Mouse (Mus musculus) erythroblast, embryonic 14.5 days (primary cell): ENCODE measurements around the gene Fam222b. TPM values are rescaled to one million over a fixed set of nuclear protein-coding genes. Genes with fewer than 3 reads are reported as not detected.

Experiments used
- H3K27me3 ChIP-seq: 2 replicates; pipeline ENCODE4 v1.6.1; 2012; ENCODE audit warnings: inconsistent platforms; ENCODE audit not compliant: control insufficient read depth
- H3K36me3 ChIP-seq: 2 replicates; pipeline ENCODE4 v1.6.1; 2012; ENCODE audit warnings: mild to moderate bottlenecking, inconsistent platforms; ENCODE audit not compliant: control insufficient read depth
- H3K4me1 ChIP-seq: 2 replicates; pipeline ENCODE4 v1.6.1; 2012; ENCODE audit warnings: inconsistent platforms; ENCODE audit not compliant: control insufficient read depth
- H3K4me3 ChIP-seq: replicated peaks from 2 replicates; pipeline ENCODE3; 2012; ENCODE audit warnings: moderate library complexity, mild to moderate bottlenecking, inconsistent platforms
- H3K9me3 ChIP-seq: 2 replicates; pipeline ENCODE4 v1.6.1; 2012; ENCODE audit warnings: low read length, inconsistent platforms, mixed read lengths; ENCODE audit not compliant: control insufficient read depth
- GATA1 ChIP-seq: IDR thresholded peaks from 2 replicates; pipeline ENCODE4 v1.6.1; 2012; ENCODE audit warnings: low read length, inconsistent platforms, mixed read lengths
- TAL1 ChIP-seq: IDR thresholded peaks from 3 replicates; pipeline ENCODE4 v1.6.1; 2012; ENCODE audit warnings: low read length, inconsistent platforms, mixed read lengths
- polyA plus RNA-seq: library from polyadenylated mRNA; stranded (reverse); fragments of >175 nt; gene quantifications from 2 replicates; pipeline ENCODE4 v1.2.3, GENCODE M21; 2012

Gene Fam222b
- polyA plus RNA-seq, 1 experiment = 0.78 TPM

DNA sequence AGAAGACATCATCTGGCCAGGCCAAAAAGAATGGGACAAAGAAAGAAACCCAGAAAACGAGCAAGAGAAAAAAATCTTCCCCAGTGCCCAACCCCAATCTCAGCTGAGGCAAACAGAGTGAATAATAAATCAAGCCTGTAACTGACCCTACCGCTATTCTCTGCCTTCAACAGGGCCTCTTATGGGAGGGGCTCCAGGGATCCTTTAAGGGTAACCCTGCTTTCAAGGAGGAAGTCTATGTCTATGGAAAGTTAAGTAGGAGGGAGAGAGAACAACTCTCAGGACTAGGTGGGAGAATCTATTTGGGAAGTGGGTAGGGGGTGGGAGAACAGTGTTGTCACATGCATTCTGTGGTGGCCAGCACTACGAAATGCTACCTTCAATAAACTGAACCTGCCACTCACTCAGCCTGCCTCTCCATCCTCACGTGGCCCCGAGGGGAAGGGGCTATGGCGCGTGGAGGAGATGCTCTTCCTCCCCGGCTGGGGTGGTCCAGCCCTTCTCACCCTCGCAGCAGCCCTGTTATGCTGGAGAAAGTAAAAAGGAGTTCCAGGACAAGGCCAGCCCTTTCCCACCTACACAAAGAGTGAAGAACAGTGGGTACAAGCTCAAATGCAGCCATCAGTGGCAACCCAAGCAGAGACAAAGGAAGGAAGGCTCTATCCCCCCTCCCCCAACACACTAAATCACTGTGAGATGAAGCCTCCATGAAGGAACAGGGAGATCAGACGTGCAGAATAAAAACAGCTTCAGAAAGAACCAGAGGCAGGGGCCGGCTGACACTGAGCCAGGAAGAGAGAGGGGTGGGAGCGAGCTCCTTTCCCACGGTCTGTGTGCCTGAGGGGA lies 111.1 kb downstream of the Fam222b start:
- TF ChIP-seq TAL1 (no peak), GATA1 (no peak)

More for the DNA sequence above, 111.1 kb downstream of the Fam222b start:
- Histone ChIP-seq H3K4me3 (no peak overlapping the region), H3K36me3 (peaks cover 72% of the 10 kb centered on the region), H3K4me1 (no peaks in the 10 kb centered on the region), H3K27me3 (no peaks in the 10 kb centered on the region), H3K9me3 (no peaks in the 10 kb centered on the region)

Other genes with a start within 250 kb of the Fam222b start
- not detected in 2 replicates for gene Pipox, start 200.6 kb upstream of the Fam222b start, polyA plus RNA-seq
- gene Sez6, start 163.9 kb upstream of the Fam222b start, polyA plus RNA-seq = 0.02 TPM in 1 of 2 replicates, not detected in the other
- gene Phf12, start 111.9 kb upstream of the Fam222b start, polyA plus RNA-seq = 16.6 and 19.3 TPM in 2 replicates
- gene Dhrs13, start 62.4 kb upstream of the Fam222b start, polyA plus RNA-seq = 4.7 and 5.1 TPM in 2 replicates
- gene Flot2, start 56.7 kb upstream of the Fam222b start, polyA plus RNA-seq = 4.8 and 5.4 TPM in 2 replicates
- 0.14 and 0.29 TPM in 2 replicates for gene Eral1, start 14.3 kb upstream of the Fam222b start, polyA plus RNA-seq
- 7.2 and 9.4 TPM in 2 replicates for gene Traf4, start 70.9 kb downstream of the Fam222b start, polyA plus RNA-seq
- 1.7 and 2.0 TPM in 2 replicates for gene Nek8, start 82.0 kb downstream of the Fam222b start, polyA plus RNA-seq
- 91.9 and 97.7 TPM in 2 replicates for gene Tlcd1, start 82.1 kb downstream of the Fam222b start, polyA plus RNA-seq
- gene Rpl23a, start 88.9 kb downstream of the Fam222b start, polyA plus RNA-seq = 168 and 429 TPM in 2 replicates
- gene Rab34, start 93.8 kb downstream of the Fam222b start, polyA plus RNA-seq = 0.13 and 0.26 TPM in 2 replicates
- not detected in 2 replicates for gene Proca1, start 98.7 kb downstream of the Fam222b start, polyA plus RNA-seq
- gene Sdf2, start 151.1 kb downstream of the Fam222b start, polyA plus RNA-seq = 0.32 and 0.49 TPM in 2 replicates
- 9.4 and 11.6 TPM in 2 replicates for gene Supt6, start 151.3 kb downstream of the Fam222b start, polyA plus RNA-seq
- 0.97 and 2.3 TPM in 2 replicates for gene 2610507B11Rik, start 167.1 kb downstream of the Fam222b start, polyA plus RNA-seq
- gene BC030499, start 196.2 kb downstream of the Fam222b start, polyA plus RNA-seq = 0.07 TPM in 1 of 2 replicates, not detected in the other
- 19.3 and 21.5 TPM in 2 replicates for gene Spag5, start 206.9 kb downstream of the Fam222b start, polyA plus RNA-seq
- gene Aldoc, start 228.3 kb downstream of the Fam222b start, polyA plus RNA-seq = 0.12 and 0.22 TPM in 2 replicates
- gene Pigs, start 233.8 kb downstream of the Fam222b start, polyA plus RNA-seq = 3.2 and 3.8 TPM in 2 replicates
- gene Unc119, start 248.8 kb downstream of the Fam222b start, polyA plus RNA-seq = 1.7 and 1.9 TPM in 2 replicates